Mouse (Mus musculus): ENCODE measurements around the gene Rpa1.

DNA sequence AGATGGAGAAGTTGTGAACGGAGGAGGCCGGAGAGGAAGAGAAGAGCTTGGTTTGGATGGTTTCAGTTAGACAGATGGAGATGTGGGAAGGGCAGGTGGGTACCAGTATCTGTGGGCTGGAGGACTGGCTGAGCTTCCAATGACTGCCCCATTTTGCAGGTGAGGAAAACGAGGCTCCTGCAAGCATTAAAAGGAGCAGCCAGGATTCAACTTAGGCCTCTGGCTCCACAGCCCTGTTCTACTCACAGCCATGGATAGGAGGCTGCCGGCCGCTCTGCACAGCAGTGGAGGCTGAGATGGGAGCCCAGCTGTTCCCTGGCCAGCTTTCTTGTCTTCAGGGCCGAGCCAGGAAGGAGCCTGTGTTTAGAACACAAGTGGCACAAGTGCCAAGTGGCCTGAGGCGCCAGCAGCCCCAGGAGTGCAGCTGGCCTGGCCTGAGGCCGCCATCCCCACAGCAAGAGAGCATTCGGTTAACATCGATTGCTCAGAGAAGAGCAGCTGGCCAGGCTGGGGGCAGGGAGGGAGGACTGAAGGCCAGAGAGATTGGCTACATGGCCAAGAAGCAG, 88.0 kb downstream of the Rpa1 start:
- TF ChIP-seq CTCF (IDR thresholded peaks at IDR 0.05; ENCODE audit: borderline replicate concordance, extremely low read depth, insufficient read depth, insufficient read length) (no peak), POLR2A (IDR thresholded peaks at IDR 0.05; ENCODE audit: borderline replicate concordance, extremely low read depth, insufficient read depth, insufficient read length, poor library complexity, severe bottlenecking) (no peak)

Data from brain, embryonic 14.5 days (tissue).